Mouse (Mus musculus) neutrophil, adult 65 days (primary cell): ENCODE data around the gene AF067063. TPM values are rescaled to one million over a fixed set of nuclear protein-coding genes. Genes with fewer than 3 reads are reported as not detected.

Experiments
- total RNA-seq: library from RNA; stranded (reverse); gene quantifications from 2 replicates; pipeline ENCODE4 v1.2.4, GENCODE M21; 2023

Gene AF067063
- not detected in 2 replicates for total RNA-seq

DNA sequence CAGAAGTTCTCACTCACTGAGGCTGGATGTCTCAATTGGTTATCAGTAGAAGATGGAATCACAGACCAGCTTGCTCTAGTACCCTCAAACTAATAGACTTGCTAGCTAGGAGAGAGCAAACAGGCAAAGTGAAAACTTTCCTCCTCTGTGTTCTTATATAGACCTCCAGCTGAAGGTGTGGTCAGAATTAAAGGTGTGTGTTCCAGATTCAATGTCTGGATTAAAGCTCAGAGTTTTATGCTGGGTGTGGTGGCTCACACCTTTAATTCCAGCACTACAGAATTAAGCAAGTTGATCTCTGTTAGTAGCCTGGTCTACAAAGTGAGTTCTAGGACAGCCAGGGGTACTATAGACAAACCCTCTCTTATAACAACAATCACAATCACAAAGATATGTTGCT lies at the start of gene AF067063:
Gene AF067063 (minus strand): TSS at position 101 of the 400 bp plus-strand sequence.

GRCm38 (mm10) chr13:119835320-119836056 lies 5.5 kb upstream of the AF067063 start, which contains the start of gene D13Ertd608e:
D13Ertd608e (plus strand) TSS chr13:119836006.

DNA sequence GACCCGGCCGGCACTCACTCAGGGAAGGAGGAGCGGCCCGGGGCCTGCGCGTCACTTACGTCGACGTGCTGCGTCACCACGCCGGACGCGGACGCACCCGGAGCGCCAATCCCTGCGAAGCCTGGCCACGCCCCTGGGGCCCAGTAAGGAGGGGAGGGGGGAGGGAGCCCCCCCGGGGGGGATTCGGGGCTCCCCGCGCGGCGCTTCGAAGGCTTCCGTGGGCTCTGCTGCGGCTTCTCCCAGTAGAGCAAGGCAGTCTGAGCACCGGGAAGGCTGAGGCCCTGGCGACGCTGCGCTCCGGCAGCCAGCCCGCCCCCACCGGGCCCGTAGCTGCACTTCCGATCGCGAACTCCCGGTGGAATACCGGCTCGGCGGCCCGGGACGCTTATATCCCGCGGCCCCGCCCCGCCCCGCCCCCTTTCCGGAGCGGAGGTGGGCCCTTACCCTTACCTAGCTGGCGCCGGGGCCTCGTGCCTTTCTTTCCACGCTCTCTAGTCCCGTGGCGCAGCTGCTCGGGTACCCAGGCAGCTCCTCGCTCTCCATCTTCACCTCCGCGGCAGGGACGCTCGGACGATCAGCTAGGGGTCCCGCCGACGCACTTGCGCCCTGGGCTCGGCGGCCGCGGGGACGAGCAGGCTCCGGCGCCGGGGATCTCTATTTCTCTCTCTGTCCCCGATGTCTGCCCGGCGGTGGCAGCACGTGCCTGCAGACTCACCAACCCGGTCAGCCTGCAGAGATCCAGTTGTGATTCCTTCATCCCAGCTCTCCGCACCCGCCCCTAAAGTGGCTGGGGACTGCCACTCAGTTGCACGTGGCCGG lies 39.0 kb downstream of the AF067063 start, which contains the start of gene Zfp131:
Gene Zfp131 (minus strand): TSS at position 129 of the 819 bp plus-strand sequence.

Other genes with a start within 250 kb of the AF067063 start
- not detected in 2 replicates for gene Ccl28, start 206.4 kb downstream of the AF067063 start, total RNA-seq
- gene Hmgcs1, start 139.8 kb downstream of the AF067063 start, total RNA-seq = 22.0 and 22.4 TPM in 2 replicates
- 0.54 and 0.84 TPM in 2 replicates for gene Nim1k, start 74.3 kb downstream of the AF067063 start, total RNA-seq
- gene Zfp131, start 39.3 kb downstream of the AF067063 start, total RNA-seq = 56.0 and 80.6 TPM in 2 replicates
- not detected in 2 replicates for gene D13Ertd608e, start 5.8 kb upstream of the AF067063 start, total RNA-seq
- not detected in 2 replicates for gene Tcstv1, start 64.6 kb upstream of the AF067063 start, total RNA-seq
- not detected in 2 replicates for gene Gm21761, start 99.1 kb upstream of the AF067063 start, total RNA-seq
- not detected in 2 replicates for gene B020031M17Rik, start 120.6 kb upstream of the AF067063 start, total RNA-seq
- 5.9 and 9.5 TPM in 2 replicates for gene Gm36079, start 196.8 kb upstream of the AF067063 start, total RNA-seq
- 48.4 and 53.6 TPM in 2 replicates for gene Gm21188, start 222.0 kb upstream of the AF067063 start, total RNA-seq